Mouse (Mus musculus) left cerebral cortex, postnatal 10 days (tissue): ENCODE measurements around the gene Hapln1. TPM values are rescaled to one million over a fixed set of nuclear protein-coding genes. Genes with fewer than 3 reads are reported as not detected.

ENCODE experiments used
- DNase-seq, 2 experiments: peaks; one replicate each; pipeline ENCODE4 v3.0.0; 2021 to 2022; ENCODE audit warnings: low spot score in 2 of 2, mixed read lengths in 1 of 2; ENCODE audit errors: extremely low spot score in 1 of 2
- intact Hi-C: fragments of 180-260 bp; cut with DNase I; formaldehyde crosslinking; loops from one replicate; pipeline ENCODE4 v1.15.1; 2025
- total RNA-seq, 2 experiments: library from RNA; stranded (reverse); gene quantifications; 2 replicates each; pipeline ENCODE4 v1.2.3; 2021

Gene Hapln1
- 10 to 100 TPM; 58.4 to 72.6 TPM for total RNA-seq

- peak; percentile 64 to 66 for DNase-seq
- intact Hi-C loops, result loop anchor here (5.0 kb wide), 1 partner anchor 717 kb away; the partner anchor contains the start of gene Edil3
Measured at GRCm38 (mm10) chr13:89539205-89539886, at the start of gene Hapln1. Gene Hapln1 (plus strand): TSS chr13:89539796.

GRCm38 (mm10) chr13:89493169-89493568 lies 46.4 kb upstream of the Hapln1 start:
- intact Hi-C loops, result no loop called here
- DNase-seq, result no peak

DNA sequence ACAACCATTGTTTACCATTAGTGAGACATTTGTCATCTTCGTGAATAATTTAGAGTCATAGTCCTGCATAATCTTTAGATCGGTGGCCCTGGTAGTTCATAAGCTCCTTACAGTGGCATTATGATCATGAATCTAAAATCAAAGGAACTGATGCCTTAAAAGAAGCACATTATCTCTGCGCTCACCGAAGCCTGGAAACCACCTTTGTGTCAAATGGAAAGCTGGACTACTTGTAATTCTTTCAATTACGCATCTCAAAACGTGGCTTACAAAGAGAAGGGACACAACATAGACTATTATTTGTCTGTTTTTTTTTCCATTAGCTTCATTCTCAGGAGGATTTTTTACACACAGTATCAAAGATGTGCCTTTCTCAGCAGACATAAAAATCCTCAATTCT lies 45.9 kb upstream of the Hapln1 start:
- intact Hi-C loops, result no loop called here
- DNase-seq, result no peak

- intact Hi-C loops, result no loop called here
- DNase-seq, result no peak
Measured at GRCm38 (mm10) chr13:89496569-89496968, 43.0 kb upstream of the Hapln1 start.

DNA sequence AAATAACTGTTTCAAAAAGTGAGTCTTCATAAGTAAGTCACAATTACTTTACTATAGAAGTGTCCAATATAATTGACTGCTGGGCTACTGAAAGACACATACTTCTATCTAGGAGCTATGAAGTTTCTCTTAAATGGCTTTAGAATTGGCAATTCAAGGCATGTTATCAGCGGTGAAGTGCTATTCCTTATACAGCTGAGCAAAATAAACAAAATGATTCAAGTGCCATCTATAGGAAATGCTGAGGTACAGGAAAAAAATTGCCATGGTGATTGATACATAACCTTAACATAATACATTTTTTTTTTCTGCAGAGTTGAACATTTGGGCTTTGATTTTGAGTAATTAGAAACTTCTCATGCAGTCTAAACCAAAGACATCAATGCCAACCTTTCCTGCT lies 40.2 kb upstream of the Hapln1 start:
- intact Hi-C loops, result no loop called here

GRCm38 (mm10) chr13:89521507-89521908 lies 18.1 kb upstream of the Hapln1 start:
- DNase-seq, result no peak
- intact Hi-C loops, result no loop called here

More for the DNA sequence above, 40.2 kb upstream of the Hapln1 start:
- DNase-seq, result no peak

DNA sequence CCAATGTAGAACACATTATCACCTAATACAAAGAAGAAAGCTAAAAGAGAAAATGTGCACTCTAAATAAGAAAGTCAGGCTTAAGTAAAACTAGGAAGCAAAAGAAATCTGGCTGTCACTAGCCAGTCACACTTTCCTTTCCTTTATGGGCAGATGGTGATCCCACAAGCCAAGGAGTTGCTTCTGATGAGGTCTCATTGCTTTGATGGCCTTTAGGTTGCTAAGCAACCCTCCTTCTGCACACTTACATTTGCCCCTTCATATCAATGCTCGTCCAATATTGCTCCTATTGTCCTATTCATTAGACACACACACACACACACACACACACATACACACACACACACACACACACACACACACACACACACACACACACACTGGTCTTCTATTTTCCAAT lies 10.9 kb upstream of the Hapln1 start:
- DNase-seq, result no peak
- intact Hi-C loops, result no loop called here

- no peak for DNase-seq
- intact Hi-C loops, result no loop called here
Measured at GRCm38 (mm10) chr13:89530386-89530785, 9.2 kb upstream of the Hapln1 start.

DNA sequence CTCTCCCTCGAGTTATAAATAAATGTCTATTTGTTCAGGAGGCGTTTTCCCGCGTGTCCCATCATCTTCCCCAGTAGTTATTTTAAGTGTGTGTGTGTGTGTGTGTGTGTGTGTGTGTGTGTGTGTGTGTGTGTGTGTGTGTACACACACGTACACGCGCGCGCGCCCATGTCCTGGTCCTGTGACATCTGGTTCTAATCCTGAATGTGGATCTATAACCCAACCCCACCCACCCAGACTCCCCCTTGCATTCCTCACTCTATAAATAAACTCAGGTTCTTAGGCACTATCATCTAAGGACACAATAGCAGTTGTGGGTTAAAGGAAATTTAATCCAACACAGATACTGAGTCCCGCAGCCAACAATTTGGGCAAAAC lies 280 bp downstream of the Hapln1 start:
- DNase-seq, result no peak
- intact Hi-C loops, result loop anchor here (5.0 to 10.0 kb wide), 2 partner anchors 205 to 718 kb away; partner anchors contain the start of gene Edil3

DNA sequence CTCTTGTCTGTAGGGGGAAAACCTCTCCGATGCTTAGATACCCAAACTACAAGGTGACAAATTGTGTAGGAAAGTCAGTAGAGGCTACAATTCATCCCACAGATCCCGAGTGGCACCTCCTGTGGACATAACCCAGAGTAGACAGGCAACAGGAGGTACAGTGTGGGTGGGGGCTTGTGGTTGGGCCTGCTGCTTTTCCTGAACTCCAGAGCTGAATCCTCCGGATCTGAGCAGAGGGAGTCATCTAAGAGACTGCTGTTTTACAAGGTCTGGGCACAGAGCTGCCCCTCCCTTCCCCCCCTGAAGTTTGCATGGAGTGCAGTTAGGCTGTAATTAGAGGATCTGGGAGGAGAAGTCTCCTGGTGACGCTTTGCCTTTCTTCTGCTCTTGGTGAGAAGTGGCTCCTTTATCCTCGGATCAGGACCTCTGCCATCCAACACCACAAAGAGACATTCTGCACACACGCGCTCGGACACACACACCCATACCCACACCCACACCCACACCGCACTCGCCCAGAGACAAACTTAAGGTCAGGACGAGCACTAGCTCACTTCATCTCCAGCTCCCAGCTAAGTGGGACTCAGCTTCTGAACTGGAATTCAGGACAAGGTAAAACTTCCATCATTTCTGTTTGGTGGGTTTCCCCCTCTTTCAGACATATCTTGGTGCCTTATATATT lies 846 bp downstream of the Hapln1 start:
- intact Hi-C loops, result loop anchor here (10.0 kb wide), 1 partner anchor 206 kb away; no protein-coding TSS in a partner anchor
- no peak for DNase-seq

- peak in 1 of 2 experiments; percentile 68 for DNase-seq
Measured at GRCm38 (mm10) chr13:89543003-89543402, 3.4 kb downstream of the Hapln1 start.

DNA sequence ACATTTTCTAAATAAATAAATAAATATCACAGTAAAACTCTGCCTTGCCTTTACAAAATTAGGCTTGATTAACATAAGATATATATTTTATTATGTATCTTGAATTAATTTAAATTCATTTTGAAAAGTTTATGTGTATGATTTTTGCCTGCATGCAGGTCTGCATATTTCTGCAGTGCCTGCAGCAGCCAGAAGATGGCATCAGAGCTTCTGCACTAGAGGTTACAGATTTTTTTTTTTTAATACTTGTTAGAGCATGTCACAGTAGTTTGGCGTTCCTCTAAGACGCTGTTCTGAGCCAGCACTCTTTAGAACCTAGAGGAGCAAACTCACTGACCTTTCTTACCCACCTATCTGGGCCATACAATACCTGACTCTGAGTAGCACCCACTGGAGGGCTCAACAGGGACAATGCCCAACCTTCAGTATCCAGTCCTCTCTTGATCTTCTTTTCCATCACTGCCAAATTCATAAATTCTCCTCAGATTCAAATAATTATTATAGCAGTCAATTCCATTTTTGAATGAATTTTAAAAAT lies 8.7 kb downstream of the Hapln1 start:
- intact Hi-C loops, result loop anchor here (5.0 to 10.0 kb wide), 2 partner anchors 84 to 213 kb away; no protein-coding TSS in a partner anchor

More at GRCm38 (mm10) chr13:89543003-89543402, 3.4 kb downstream of the Hapln1 start:
- intact Hi-C loops, result loop anchor here (10.0 kb wide), 1 partner anchor 208 kb away; no protein-coding TSS in a partner anchor

DNA sequence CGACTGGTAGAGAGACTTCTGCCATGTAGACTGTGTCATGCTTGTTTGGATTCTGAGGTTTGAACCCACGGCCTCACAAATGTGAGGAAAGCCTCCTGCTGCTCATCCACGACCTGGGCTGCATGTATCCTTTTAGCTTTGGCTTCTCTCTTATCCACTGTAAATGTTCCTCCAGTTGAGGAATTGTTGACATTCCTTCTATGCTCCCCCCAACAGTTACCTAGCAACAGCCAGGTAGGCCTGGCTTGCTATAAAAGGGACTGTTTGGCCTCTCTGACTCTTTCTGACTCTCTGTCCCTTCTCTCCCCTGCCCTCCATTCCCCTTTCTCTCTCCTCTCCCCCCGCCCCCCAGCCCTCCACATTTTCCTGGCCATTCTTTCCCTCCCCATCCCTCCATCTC lies 9.9 kb downstream of the Hapln1 start:
- intact Hi-C loops, result loop anchor here (5.0 to 10.0 kb wide), 2 partner anchors 83 to 215 kb away; no protein-coding TSS in a partner anchor
- no peak for DNase-seq

More for the DNA sequence above, 8.7 kb downstream of the Hapln1 start:
- peak; percentile 40 to 66 for DNase-seq

DNA sequence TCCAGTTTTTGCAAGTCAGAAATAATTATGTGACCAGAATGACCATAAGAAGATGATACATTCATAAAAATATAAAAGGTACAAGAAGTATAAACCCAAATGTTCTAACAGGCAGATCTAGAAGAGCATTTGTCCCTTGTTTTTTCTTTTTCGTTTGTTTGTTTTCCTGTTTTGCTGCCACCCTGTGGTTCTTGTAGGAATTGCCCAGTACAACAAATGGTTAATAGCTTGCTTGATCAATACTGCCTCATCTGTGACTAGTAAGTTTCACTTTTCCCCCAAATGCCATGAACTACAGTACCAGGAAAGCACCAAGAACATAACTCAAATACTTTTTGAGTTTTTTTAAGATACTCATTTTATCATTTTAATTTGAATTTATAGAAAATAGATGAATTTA lies 11.9 kb downstream of the Hapln1 start:
- no peak for DNase-seq
- intact Hi-C loops, result loop anchor here (10.0 kb wide), 1 partner anchor 1333 kb away; no protein-coding TSS in a partner anchor

- intact Hi-C loops, result no loop called here
- DNase-seq, result no peak
Measured at GRCm38 (mm10) chr13:89564518-89564917, 24.9 kb downstream of the Hapln1 start.

DNA sequence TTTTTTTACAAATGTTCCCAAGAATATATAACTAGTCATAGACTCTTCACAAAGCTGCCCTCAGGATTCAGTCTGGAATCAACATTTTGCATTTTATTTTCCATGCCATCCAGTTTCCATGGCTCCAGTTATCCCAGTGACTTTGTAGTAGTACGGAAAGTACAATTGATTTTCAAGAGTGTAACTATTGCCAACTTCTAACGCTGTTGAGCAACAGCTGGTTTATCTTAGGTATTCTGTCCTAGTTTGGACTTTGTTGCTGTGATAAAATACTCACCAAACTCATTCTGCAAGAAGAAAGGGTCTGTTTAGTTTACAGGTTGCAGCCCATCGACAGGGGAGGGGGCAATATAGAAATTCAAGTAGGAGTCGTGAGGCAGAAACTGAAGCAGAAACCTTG lies 26.7 kb downstream of the Hapln1 start:
- intact Hi-C loops, result no loop called here
- no peak for DNase-seq

GRCm38 (mm10) chr13:89579115-89579514 lies 39.5 kb downstream of the Hapln1 start:
- no peak for DNase-seq
- intact Hi-C loops, result no loop called here

DNA sequence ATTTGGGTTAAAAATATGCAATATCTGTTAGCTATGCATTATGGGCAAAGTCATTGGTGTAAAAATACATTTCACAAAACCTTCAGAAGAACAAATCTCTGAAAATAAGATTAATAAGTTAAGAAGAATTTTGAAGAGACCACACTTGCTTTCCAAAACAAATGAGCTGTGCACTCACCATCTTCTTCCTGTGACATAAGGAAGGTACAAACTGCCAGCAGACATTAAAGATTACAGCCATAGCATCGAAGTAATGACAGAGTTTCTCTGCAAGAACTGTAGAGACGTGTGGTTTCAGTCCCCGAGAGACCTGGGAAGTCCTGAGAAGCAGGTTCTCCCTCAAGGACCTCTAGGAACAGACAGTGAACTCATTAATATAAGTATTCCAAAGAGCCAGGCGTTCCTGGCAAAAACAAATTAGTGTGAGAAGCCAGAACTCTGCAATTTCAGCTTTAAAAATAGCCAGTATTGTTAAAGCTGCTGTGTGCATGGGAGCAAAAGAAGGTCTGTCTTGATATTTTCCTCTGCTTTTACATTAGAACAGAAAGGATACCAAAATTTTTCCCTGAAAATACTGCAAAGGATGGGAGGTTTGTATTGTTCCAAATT lies 43.6 kb downstream of the Hapln1 start:
- no peak for DNase-seq
- intact Hi-C loops, result no loop called here
